In genomic region chr10:59886081-59886466, GRCm38 (mm10) we compare ENCODE assay signal across 13 mouse cellular contexts.
"Had no signal": no experiment of that assay in that cellular context is flagged by ENCODE, and none has a peak within 500 bp of the region (broad histone marks: within the 10 kb centered on the region; RNA-seq: fewer than 3 reads in every experiment).

No protein-coding gene starts in this region.

- H3K4me3 ChIP-seq: limb, embryonic 15.5 days; midbrain, embryonic 13.5 days; stomach, embryonic 15.5 days had no signal

- H3K9ac ChIP-seq: limb, embryonic 15.5 days; lung, embryonic 14.5 days; midbrain, embryonic 13.5 days; stomach, embryonic 15.5 days had no signal

- H3K27ac ChIP-seq: limb, embryonic 15.5 days; midbrain, embryonic 13.5 days; stomach, embryonic 15.5 days had no signal

- H3K9me3 ChIP-seq: limb, embryonic 15.5 days; midbrain, embryonic 13.5 days; stomach, embryonic 15.5 days had no signal

- ATAC-seq: midbrain, embryonic 13.5 days had no signal

- H3K27me3 ChIP-seq: limb, embryonic 15.5 days; midbrain, embryonic 13.5 days; stomach, embryonic 15.5 days had no signal

- DNase-seq: kidney, adult 11 months; kidney, postnatal 10 days; kidney, postnatal 4 days; lung, embryonic 14.5 days; lung, postnatal 10 days; lung, postnatal 4 days; right cerebral cortex, adult 18-20 months; right cerebral cortex, postnatal 25 days; thymus, adult 2 months; thymus, postnatal 25 days had no signal
